Mouse (Mus musculus): Measurements from ENCODE around the gene Capns1. TPM values are rescaled to one million over a fixed set of nuclear protein-coding genes. Genes with fewer than 3 reads are reported as not detected.

Gene Capns1
- total RNA-seq, 2 experiments from 2014 or later, result 204 TPM

Other genes with a start within 250 kb of the Capns1 start
- 10 to 100 TPM; 22.6 to 23.4 TPM for gene Zfp74, start 244.7 kb downstream of the Capns1 start, total RNA-seq (2021)
- gene Zfp568, start 214.9 kb downstream of the Capns1 start, total RNA-seq (2021), result 1 to 10 TPM; 4.1 to 5.0 TPM
- gene Zfp14, start 147.4 kb downstream of the Capns1 start, total RNA-seq (2021), result 1 to 10 TPM; 6.3 to 7.4 TPM
- gene Zfp82, start 125.9 kb downstream of the Capns1 start, total RNA-seq (2021), result 1 to 10 TPM; 4.6 to 4.7 TPM
- under 1 TPM in 1 of 2 experiments, not detected in 1; 0.73 TPM for gene Gm26920, start 108.4 kb downstream of the Capns1 start, total RNA-seq (2021)
- 1 to 10 TPM; 5.5 to 8.3 TPM for gene Zfp566, start 108.3 kb downstream of the Capns1 start, total RNA-seq (2021)
- gene Zfp260, start 104.0 kb downstream of the Capns1 start, total RNA-seq (2021), result 10 to 100 TPM; 53.8 to 57.4 TPM
- 10 to 100 TPM; 30.6 to 34.5 TPM for gene Zfp382, start 76.9 kb downstream of the Capns1 start, total RNA-seq (2021)
- gene Zfp146, start 29.1 kb downstream of the Capns1 start, total RNA-seq (2021), result 10 to 100 TPM; 43.5 to 50.7 TPM
- gene Cox7a1, start 14.7 kb downstream of the Capns1 start, total RNA-seq (2021), result 1 to 10 TPM; 3.6 to 4.1 TPM
- 10 to 100 TPM; 72.1 to 73.3 TPM for gene Polr2i, start 33.1 kb upstream of the Capns1 start, total RNA-seq (2021)
- gene Tbcb, start 33.5 kb upstream of the Capns1 start, total RNA-seq (2021), result 100 to 1,000 TPM; 176 to 206 TPM
- gene Ovol3, start 36.9 kb upstream of the Capns1 start, total RNA-seq (2021), result not detected
- gene Thap8, start 81.3 kb upstream of the Capns1 start, total RNA-seq (2021), result under 1 TPM in 1 of 2 experiments, not detected in 1; 0.51 TPM
- 1 to 10 TPM; 2.5 to 3.5 TPM for gene Wdr62, start 81.6 kb upstream of the Capns1 start, total RNA-seq (2021)
- 100 to 1,000 TPM; 495 to 497 TPM for gene Clip3, start 92.9 kb upstream of the Capns1 start, total RNA-seq (2021)
- gene Alkbh6, start 109.9 kb upstream of the Capns1 start, total RNA-seq (2021), result 10 to 100 TPM; 45.9 to 47.5 TPM
- 1 to 10 TPM; 5.4 to 7.5 TPM for gene Syne4, start 116.0 kb upstream of the Capns1 start, total RNA-seq (2021)
- gene E130208F15Rik, start 122.9 kb upstream of the Capns1 start, total RNA-seq (2021), result under 1 TPM; 0.45 to 0.67 TPM
- gene Sdhaf1, start 125.1 kb upstream of the Capns1 start, total RNA-seq (2021), result 1 to 10 TPM; 7.8 to 8.2 TPM
- 10 to 100 TPM; 48.1 to 48.2 TPM for gene Lrfn3, start 164.0 kb upstream of the Capns1 start, total RNA-seq (2021)
- 10 to 100 TPM; 20.8 to 20.9 TPM for gene Tyrobp, start 214.9 kb upstream of the Capns1 start, total RNA-seq (2021)
- 1 to 10 TPM in 1 of 2 experiments, not detected in 1; 1.1 TPM for gene Hcst, start 221.0 kb upstream of the Capns1 start, total RNA-seq (2021)
- 1 to 10 TPM; 2.7 to 3.6 TPM for gene Nfkbid, start 222.9 kb upstream of the Capns1 start, total RNA-seq (2021)
- gene Aplp1, start 246.7 kb upstream of the Capns1 start, total RNA-seq (2021), result 100 to 1,000 TPM; 937 to 959 TPM